Mouse (Mus musculus) bone marrow, adult 2 months (tissue): ENCODE results near the gene Fos.

Experiments
- CTCF ChIP-seq: fragments of 200-500 bp; IDR thresholded peaks from 2 replicates; pipeline ENCODE4 v1.5.1; 2011; ENCODE audit warnings: low read length, control low read depth; ENCODE audit not compliant: control insufficient read depth, insufficient read depth
- POLR2A ChIP-seq: fragments of 200-500 bp; IDR thresholded peaks from 2 replicates; pipeline ENCODE4 v1.6.1; 2011; ENCODE audit warnings: low read depth, mild to moderate bottlenecking, control low read depth, low read length, borderline replicate concordance; ENCODE audit not compliant: control insufficient read depth

GRCm38 (mm10) chr12:85462802-85463201 is 10.9 kb upstream of the Fos start:
- TF ChIP-seq POLR2A = no peak
- no peak for TF ChIP-seq CTCF
